Comparison of ENCODE assay signal across 12 mouse cellular contexts in genomic region chr9:118699716-118700115, GRCm38 (mm10).
DNase-seq lines count a peak whose midpoint lies in the region; ATAC-seq and TF ChIP-seq lines count a peak whose summit lies in the region.
"Had no signal": no experiment of that assay in that cellular context is flagged by ENCODE, and none has a peak within 500 bp of the region (broad histone marks: within the 10 kb centered on the region; RNA-seq: fewer than 3 reads in every experiment).

No protein-coding gene starts in this region.

- no peak for TF ChIP-seq CTCF in intestine, postnatal 0 days (IDR thresholded peaks at IDR 0.05; ENCODE audit: low read depth)

- ATAC-seq in intestine, embryonic 14.5 days (replicated peaks; ENCODE audit: low FRiP score, low TSS enrichment, low read depth): no peak
- ATAC-seq in intestine, postnatal 0 days: no peak
- ATAC-seq in embryonic facial prominence, embryonic 15.5 days (ENCODE audit: insufficient number of reproducible peaks, low FRiP score, low TSS enrichment, low read depth): no peak; the same call in 1 of the 2 replicates
- ATAC-seq in intestine, embryonic 16.5 days: peak; percentile 72

- 67% methylated on average over 4 of the region's 4 CpGs for WGBS in intestine, embryonic 14.5 days
- WGBS in intestine, postnatal 0 days: 50% methylated on average over 4 of the region's 4 CpGs
- 63% methylated on average over 4 of the region's 4 CpGs for WGBS in embryonic facial prominence, embryonic 15.5 days
- 68% methylated on average over 4 of the region's 4 CpGs for WGBS in intestine, embryonic 16.5 days

- H3K4me3 ChIP-seq in intestine, embryonic 14.5 days (ENCODE audit: low read depth, low read length): no peak overlapping the region
- no peak overlapping the region for H3K4me3 ChIP-seq in intestine, postnatal 0 days (ENCODE audit: low read depth, low read length)
- no peak overlapping the region for H3K4me3 ChIP-seq in embryonic facial prominence, embryonic 15.5 days (replicated peaks)
- H3K4me3 ChIP-seq in intestine, embryonic 16.5 days (ENCODE audit: low read length): no peak overlapping the region
- H3K4me3 ChIP-seq: heart, embryonic 15.5 days had no signal

- no peak overlapping the region for H3K9ac ChIP-seq in intestine, embryonic 14.5 days (ENCODE audit: low read length)
- no peak overlapping the region for H3K9ac ChIP-seq in intestine, postnatal 0 days (ENCODE audit: low read depth, low read length)
- H3K9ac ChIP-seq in embryonic facial prominence, embryonic 15.5 days: no peak overlapping the region
- H3K9ac ChIP-seq in intestine, embryonic 16.5 days (ENCODE audit: low read depth, low read length): no peak overlapping the region
- H3K9ac ChIP-seq: heart, embryonic 15.5 days had no signal

- H3K36me3 ChIP-seq in intestine, embryonic 14.5 days (ENCODE audit: control insufficient read depth, insufficient read depth, low read length): peaks cover 4% of the 10 kb centered on the region; the same call in 1 of the 2 replicates
- no peaks in the 10 kb centered on the region; the same call in 1 of the 2 replicates for H3K36me3 ChIP-seq in intestine, postnatal 0 days (ENCODE audit: control insufficient read depth, insufficient read depth)
- peaks cover 5% of the 10 kb centered on the region for H3K36me3 ChIP-seq in embryonic facial prominence, embryonic 15.5 days
- no peaks in the 10 kb centered on the region for H3K36me3 ChIP-seq in intestine, embryonic 16.5 days (ENCODE audit: control insufficient read depth, insufficient read depth, low read length)
- H3K36me3 ChIP-seq: heart, embryonic 15.5 days had no signal

- no peak overlapping the region for H3K4me2 ChIP-seq in intestine, embryonic 14.5 days (ENCODE audit: low read length)
- no peak overlapping the region for H3K4me2 ChIP-seq in intestine, postnatal 0 days (replicated peaks; ENCODE audit: low read depth)
- H3K4me2 ChIP-seq in embryonic facial prominence, embryonic 15.5 days (replicated peaks): no peak overlapping the region
- H3K4me2 ChIP-seq in intestine, embryonic 16.5 days (ENCODE audit: low read depth, low read length): no peak overlapping the region
- H3K4me2 ChIP-seq: heart, embryonic 15.5 days; liver, embryonic 11.5 days had no signal

- H3K4me1 ChIP-seq in intestine, embryonic 14.5 days (replicated peaks; ENCODE audit: control insufficient read depth, insufficient read depth, low read length): peaks cover 28% of the 10 kb centered on the region
- no peaks in the 10 kb centered on the region for H3K4me1 ChIP-seq in intestine, postnatal 0 days (replicated peaks; ENCODE audit: control insufficient read depth, insufficient read depth, low read length)
- H3K4me1 ChIP-seq in embryonic facial prominence, embryonic 15.5 days: peaks cover 35% of the 10 kb centered on the region
- H3K4me1 ChIP-seq in intestine, embryonic 16.5 days (ENCODE audit: control insufficient read depth, insufficient read depth, low read length): peaks cover 14% of the 10 kb centered on the region

- DNase-seq in intestine, embryonic 14.5 days (ENCODE audit: low spot score): no peak
- peak; percentile 79 for DNase-seq in lung, postnatal 25 days (ENCODE audit: low spot score)
- DNase-seq in spleen, postnatal 4 days (ENCODE audit: low spot score in 2 of 2): no peak
- DNase-seq in adrenal gland, postnatal 4 days (ENCODE audit: low spot score in 2 of 2): no peak
- DNase-seq: cerebellum, postnatal 36 days; retina, postnatal 1 day; thymus, postnatal 14 days had no signal

- no peaks in the 10 kb centered on the region for H3K9me3 ChIP-seq in intestine, embryonic 14.5 days (ENCODE audit: control insufficient read depth, low read length)
- H3K9me3 ChIP-seq in intestine, postnatal 0 days (ENCODE audit: control insufficient read depth): no peaks in the 10 kb centered on the region
- no peaks in the 10 kb centered on the region for H3K9me3 ChIP-seq in embryonic facial prominence, embryonic 15.5 days (replicated peaks)
- no peaks in the 10 kb centered on the region for H3K9me3 ChIP-seq in intestine, embryonic 16.5 days (ENCODE audit: control insufficient read depth, low read length)
- H3K9me3 ChIP-seq: heart, embryonic 15.5 days had no signal

- H3K27ac ChIP-seq in intestine, embryonic 14.5 days (ENCODE audit: low read depth): peak overlapping the region; percentile 64; the same call in 1 of the 2 replicates
- H3K27ac ChIP-seq in intestine, postnatal 0 days (ENCODE audit: low read depth, low read length): no peak overlapping the region
- peak overlapping the region; percentile 44 for H3K27ac ChIP-seq in embryonic facial prominence, embryonic 15.5 days (replicated peaks)
- peak overlapping the region; percentile 74 for H3K27ac ChIP-seq in intestine, embryonic 16.5 days (ENCODE audit: low read length)
- H3K27ac ChIP-seq: heart, embryonic 15.5 days had no signal

- no peaks in the 10 kb centered on the region for H3K27me3 ChIP-seq in intestine, embryonic 14.5 days (replicated peaks; ENCODE audit: control insufficient read depth, insufficient read depth, low read length)
- H3K27me3 ChIP-seq in intestine, postnatal 0 days (replicated peaks; ENCODE audit: control insufficient read depth, insufficient read depth, low read length): no peaks in the 10 kb centered on the region
- no peaks in the 10 kb centered on the region for H3K27me3 ChIP-seq in embryonic facial prominence, embryonic 15.5 days
- no peaks in the 10 kb centered on the region for H3K27me3 ChIP-seq in intestine, embryonic 16.5 days (replicated peaks; ENCODE audit: control insufficient read depth, insufficient read depth, low read length)
- H3K27me3 ChIP-seq: heart, embryonic 15.5 days had no signal
